15 mouse cellular contexts compared by ENCODE assay signal in genomic region chr4:151805685-151806084, GRCm38 (mm10).
"Had no signal": no experiment of that assay in that cellular context is flagged by ENCODE, and none has a peak within 500 bp of the region (broad histone marks: within the 10 kb centered on the region; RNA-seq: fewer than 3 reads in every experiment).

No protein-coding gene starts in this region.

- H3K4me2 ChIP-seq: limb, embryonic 12.5 days; lung, embryonic 14.5 days; neural tube, embryonic 15.5 days had no signal

- ATAC-seq: intestine, embryonic 16.5 days had no signal

- H3K9ac ChIP-seq: limb, embryonic 12.5 days; liver, embryonic 14.5 days; lung, embryonic 14.5 days; neural tube, embryonic 15.5 days had no signal

- H3K36me3 ChIP-seq: limb, embryonic 12.5 days; midbrain, embryonic 10.5 days; neural tube, embryonic 15.5 days had no signal

- H3K4me3 ChIP-seq: layer of hippocampus, adult 2 months; limb, embryonic 12.5 days; midbrain, embryonic 10.5 days; myocyte; neural tube, embryonic 15.5 days had no signal

- H3K9me3 ChIP-seq: limb, embryonic 12.5 days; midbrain, embryonic 10.5 days; neural tube, embryonic 15.5 days had no signal

- DNase-seq: kidney, postnatal 4 days; liver; lung, embryonic 14.5 days; midbrain, embryonic 14.5 days; right cerebral cortex, adult 18-20 months; right cerebral cortex, postnatal 25 days; thymus, postnatal 36 days had no signal

- H3K27me3 ChIP-seq: limb, embryonic 12.5 days; neural tube, embryonic 15.5 days had no signal

- H3K27ac ChIP-seq: kidney, postnatal 0 days; layer of hippocampus, adult 2 months; limb, embryonic 12.5 days; liver, embryonic 14.5 days; midbrain, embryonic 10.5 days; neural tube, embryonic 15.5 days had no signal

- H3K4me1 ChIP-seq: midbrain, embryonic 10.5 days had no signal
